Mouse (Mus musculus) forebrain, embryonic 16.5 days (tissue): ENCODE measurements around the gene Vmo1. TPM values are rescaled to one million over a fixed set of nuclear protein-coding genes. Genes with fewer than 3 reads are reported as not detected.
"Not testable (repeated sequence)": the region's sequence is repeated elsewhere in the genome, so short reads cannot be mapped to it uniquely, and the experiment has no call there.

ENCODE experiments used
- ATAC-seq: fragments of 200-750 bp; cut with Nextera tagmentation; 2 replicates; pipeline ENCODE4 v1.8.0; 2017; ENCODE audit warnings: mild to moderate bottlenecking, moderate library complexity
- H3K27ac ChIP-seq: fragments of 300-500 bp; sonication (generic); 2 replicates; pipeline ENCODE4 v1.5.1; 2014; ENCODE audit warnings: low read length, control low read depth
- H3K27me3 ChIP-seq: fragments of 300-500 bp; sonication (generic); replicated peaks from 2 replicates; pipeline ENCODE4 v1.6.1; 2014; ENCODE audit warnings: low read length; ENCODE audit not compliant: control insufficient read depth, insufficient read depth
- H3K36me3 ChIP-seq: fragments of 300-500 bp; sonication (generic); 2 replicates; pipeline ENCODE4 v1.6.1; 2014; ENCODE audit not compliant: control insufficient read depth, insufficient read depth
- H3K4me1 ChIP-seq: fragments of 300-500 bp; sonication (generic); replicated peaks from 2 replicates; pipeline ENCODE4 v1.6.1; 2014; ENCODE audit warnings: low read length; ENCODE audit not compliant: control insufficient read depth, insufficient read depth
- H3K4me2 ChIP-seq: fragments of 300-500 bp; sonication (generic); 2 replicates; pipeline ENCODE4 v1.6.1; 2014; ENCODE audit warnings: mild to moderate bottlenecking, low read length, control low read depth
- H3K4me3 ChIP-seq: fragments of 300-500 bp; sonication (generic); replicated peaks from 2 replicates; pipeline ENCODE4 v1.5.1; 2014; ENCODE audit warnings: mild to moderate bottlenecking, low read length, control low read depth
- H3K9ac ChIP-seq: fragments of 300-500 bp; sonication (generic); replicated peaks from 2 replicates; pipeline ENCODE4 v1.6.1; 2014; ENCODE audit warnings: low read depth, low read length, control low read depth
- H3K9me3 ChIP-seq: fragments of 300-500 bp; sonication (generic); 2 replicates; pipeline ENCODE4 v1.6.1; 2016; ENCODE audit warnings: low read length; ENCODE audit not compliant: control insufficient read depth
- WGBS: fragments of 180-500 bp; shearing (Covaris S2); extraction: QIAGEN DNeasy Blood & Tissue Kit; methylation state at CpG from one replicate; pipeline ENCODE4 v1.1.7; 2014; 5-methylcytosine and 5-hydroxymethylcytosine counted together
- polyA plus RNA-seq: library from polyadenylated mRNA; unstranded; fragments of >200 nt; fragmentation: Nextera tagmentation; extraction: Ambion mirVana; gene quantifications from 2 replicates; pipeline ENCODE4 v1.2.1, GENCODE M21; 2015

Gene Vmo1
- polyA plus RNA-seq, 1 experiment from 2014 or later: not detected

- H3K9ac ChIP-seq: peak within 1 kb of the TSS; percentile 71
- peak within 1 kb of the TSS; percentile 75 for H3K4me3 ChIP-seq
- H3K4me2 ChIP-seq: peak within 1 kb of the TSS; percentile 90
- peaks cover 18% of the 10 kb centered on the region for H3K36me3 ChIP-seq
- H3K4me1 ChIP-seq: peaks cover 9% of the 10 kb centered on the region
- no peaks in the 10 kb centered on the region for H3K27me3 ChIP-seq
- no peaks in the 10 kb centered on the region for H3K9me3 ChIP-seq
- WGBS: under 1% methylated on average over 25 of the region's 26 CpGs
- H3K27ac ChIP-seq: no peak within 1 kb of the TSS
- ATAC-seq: peak; percentile 97
These were observed 10.8 kb upstream of the Vmo1 start, which contains the start of gene Psmb6 for GRCm38 (mm10) chr11:70525184-70525678. Gene Psmb6 (plus strand): TSS chr11:70525367.

- Histone ChIP-seq H3K4me1 (peaks cover 12% of the 10 kb centered on the region), H3K27ac (no peak overlapping the region), H3K9me3 (no peaks in the 10 kb centered on the region), H3K4me3 (peak overlapping the region; percentile 75), H3K4me2 (peak overlapping the region; percentile 61), H3K27me3 (peaks cover 2% of the 10 kb centered on the region), H3K9ac (peak overlapping the region; percentile 45), H3K36me3 (peaks cover 18% of the 10 kb centered on the region)
- peak; percentile 49 for ATAC-seq
- WGBS: 6% methylated on average over 8 of the region's 8 CpGs
These were observed 10.4 kb upstream of the Vmo1 start for GRCm38 (mm10) chr11:70524782-70525181.

- Histone ChIP-seq H3K4me1 (peaks cover 12% of the 10 kb centered on the region), H3K36me3 (peaks cover 18% of the 10 kb centered on the region)
- H3K9ac ChIP-seq, H3K27me3 ChIP-seq, H3K27ac ChIP-seq, H3K4me3 ChIP-seq, H3K4me2 ChIP-seq, H3K9me3 ChIP-seq, ATAC-seq: not testable (repeated sequence)
- WGBS: 86% methylated on average over 8 of the region's 8 CpGs
These were observed 9.0 kb upstream of the Vmo1 start for GRCm38 (mm10) chr11:70523306-70523989.

- peak overlapping the region; percentile 18 for H3K4me3 ChIP-seq
- no peaks in the 10 kb centered on the region for H3K9me3 ChIP-seq
- no peak for ATAC-seq
- H3K4me2 ChIP-seq: peak overlapping the region; percentile 41
- WGBS: 11% methylated on average over 41 of the region's 41 CpGs
- no peak overlapping the region for H3K27ac ChIP-seq
- peaks cover 6% of the 10 kb centered on the region for H3K4me1 ChIP-seq
- peaks cover 4% of the 10 kb centered on the region for H3K27me3 ChIP-seq
- no peaks in the 10 kb centered on the region for H3K36me3 ChIP-seq
- peak overlapping the region; percentile 52 for H3K9ac ChIP-seq
These were observed 5.9 kb upstream of the Vmo1 start for GRCm38 (mm10) chr11:70520178-70520769.

DNA sequence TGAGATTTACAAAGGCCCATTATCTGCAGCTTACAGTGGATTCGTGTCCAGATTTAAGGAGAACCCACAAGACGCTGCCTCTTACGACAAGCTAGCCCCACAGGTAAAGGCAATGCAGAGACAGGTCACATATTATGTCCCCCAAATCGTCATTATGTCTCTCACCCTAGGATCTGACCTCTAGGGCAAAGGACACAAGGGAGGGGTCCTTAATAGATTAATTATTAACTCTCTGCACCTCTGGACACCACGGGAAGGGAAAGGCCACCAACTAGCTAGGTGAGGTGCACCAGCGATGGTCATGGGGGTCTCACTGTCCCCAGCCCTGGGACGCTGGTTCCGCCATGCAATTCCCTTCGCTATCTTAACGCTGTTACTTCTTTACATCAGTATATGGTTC lies 4.5 kb upstream of the Vmo1 start, which contains the start of gene Gltpd2:
Gene Gltpd2, plus strand, starts transcription at position 274 of the 400 bp plus-strand sequence.
- Histone ChIP-seq H3K9ac (peak within 1 kb of the TSS; percentile 52; the same call in 1 of the 2 replicates), H3K4me1 (peaks cover 4% of the 10 kb centered on the region), H3K4me3 (peak within 1 kb of the TSS; percentile 18), H3K27me3 (peaks cover 4% of the 10 kb centered on the region), H3K9me3 (no peaks in the 10 kb centered on the region), H3K4me2 (peak within 1 kb of the TSS; percentile 41), H3K27ac (no peak within 1 kb of the TSS), H3K36me3 (no peaks in the 10 kb centered on the region)
- 80% methylated on average over 10 of the region's 10 CpGs for WGBS
- ATAC-seq: no peak

GRCm38 (mm10) chr11:70518436-70518835 lies 4.0 kb upstream of the Vmo1 start:
- Histone ChIP-seq H3K9ac (no peak overlapping the region), H3K9me3 (no peaks in the 10 kb centered on the region), H3K27me3 (peaks cover 4% of the 10 kb centered on the region), H3K4me3 (no peak overlapping the region), H3K4me1 (peaks cover 4% of the 10 kb centered on the region), H3K4me2 (no peak overlapping the region), H3K36me3 (no peaks in the 10 kb centered on the region), H3K27ac (no peak overlapping the region)
- no peak for ATAC-seq
- WGBS: 71% methylated on average over 1 of the region's 1 CpGs

GRCm38 (mm10) chr11:70516352-70516751 lies 1.9 kb upstream of the Vmo1 start:
- Histone ChIP-seq H3K4me3 (no peak overlapping the region), H3K9me3 (no peaks in the 10 kb centered on the region), H3K4me2 (no peak overlapping the region), H3K36me3 (no peaks in the 10 kb centered on the region), H3K9ac (no peak overlapping the region), H3K27me3 (peaks cover 4% of the 10 kb centered on the region), H3K4me1 (peaks cover 4% of the 10 kb centered on the region), H3K27ac (no peak overlapping the region)
- no peak for ATAC-seq
- WGBS: 29% methylated on average over 2 of the region's 2 CpGs

DNA sequence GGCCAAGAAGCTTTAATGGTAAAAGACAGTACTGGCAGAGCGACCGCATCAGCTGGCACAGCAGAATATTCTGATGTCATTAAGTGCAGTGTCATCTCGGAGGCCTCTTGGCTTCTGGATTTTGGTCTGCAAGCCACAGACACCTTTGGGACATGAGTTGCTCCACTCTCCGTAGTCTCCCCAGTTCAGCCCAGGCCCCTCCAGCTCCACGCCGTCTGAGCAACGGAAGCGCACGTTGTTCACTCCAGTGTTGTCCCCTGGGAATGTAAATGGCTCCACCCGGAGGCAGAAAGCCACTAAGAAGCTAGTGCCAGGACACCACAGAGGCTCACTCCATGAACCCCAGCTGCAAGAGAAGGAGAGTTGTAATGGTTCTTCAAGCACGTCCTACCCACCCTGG lies 896 bp downstream of the Vmo1 start:
- 60% methylated on average over 11 of the region's 11 CpGs for WGBS
- H3K9me3 ChIP-seq: no peaks in the 10 kb centered on the region

DNA sequence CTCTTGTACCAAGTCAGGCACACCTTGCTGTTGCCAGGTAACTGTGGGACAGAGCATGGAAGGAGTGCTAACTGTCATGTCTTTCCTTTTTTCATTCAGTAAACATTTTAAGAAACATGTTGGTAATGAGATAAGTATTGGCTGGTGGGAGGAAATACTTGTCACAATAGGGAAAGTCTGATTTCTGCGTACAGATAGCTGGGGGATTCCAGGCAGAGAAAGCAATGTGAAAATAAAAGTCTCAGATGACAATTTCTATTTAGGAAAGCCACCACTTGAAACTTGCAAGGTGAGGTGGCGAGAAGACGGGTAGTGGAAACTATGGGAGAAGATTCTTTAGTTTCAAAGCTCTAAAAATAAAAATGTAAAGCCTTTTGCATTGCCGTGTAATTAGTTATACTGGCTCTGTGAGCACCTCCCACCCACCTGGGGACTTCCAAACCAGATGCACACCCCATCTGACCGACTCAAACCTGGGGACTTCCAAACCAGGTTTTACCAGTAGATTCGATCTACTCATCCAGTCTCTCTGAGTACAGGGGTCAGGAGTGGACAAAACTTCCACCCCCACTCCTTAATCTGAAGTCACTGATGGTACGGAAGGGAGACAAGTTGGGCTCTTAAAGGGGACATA lies 1.6 kb downstream of the Vmo1 start:
- peaks cover 4% of the 10 kb centered on the region; the same call in 1 of the 2 replicates for H3K4me1 ChIP-seq
- 0 out of 2 replicates have a peak, but pooled peaks cover 2% of the 10 kb centered on the region for H3K27me3 ChIP-seq
- no peak for ATAC-seq
- H3K4me2 ChIP-seq: no peak overlapping the region
- WGBS: 80% methylated on average over 7 of the region's 7 CpGs
- H3K36me3 ChIP-seq: no peaks in the 10 kb centered on the region
- no peak overlapping the region for H3K27ac ChIP-seq
- no peak overlapping the region for H3K4me3 ChIP-seq
- H3K9me3 ChIP-seq: no peaks in the 10 kb centered on the region
- no peak overlapping the region for H3K9ac ChIP-seq

More for the DNA sequence above, 896 bp downstream of the Vmo1 start:
- H3K27ac ChIP-seq: no peak overlapping the region
- no peak for ATAC-seq
- no peak overlapping the region for H3K4me2 ChIP-seq
- H3K9ac ChIP-seq: no peak overlapping the region
- no peaks in the 10 kb centered on the region for H3K36me3 ChIP-seq
- 0 out of 2 replicates have a peak, but pooled peaks cover 2% of the 10 kb centered on the region for H3K27me3 ChIP-seq
- H3K4me1 ChIP-seq: peaks cover 4% of the 10 kb centered on the region; the same call in 1 of the 2 replicates
- H3K4me3 ChIP-seq: no peak overlapping the region
